Mouse (Mus musculus) kidney, postnatal 0 days (tissue): ENCODE measurements around the gene Ust. TPM values are rescaled to one million over a fixed set of nuclear protein-coding genes. Genes with fewer than 3 reads are reported as not detected.
A peak's percentile ranks its signal among the peaks of the same experiment; 100 is the strongest.

ENCODE experiments used
- ATAC-seq: fragments of 200-750 bp; cut with Nextera tagmentation; replicated peaks from 2 replicates; pipeline ENCODE4 v1.8.0; 2017; ENCODE audit warnings: low read depth, moderate number of reproducible peaks, moderate TSS enrichment, moderate library complexity; ENCODE audit not compliant: low FRiP score
- DNase-seq: peaks from one replicate; pipeline ENCODE4 v3.0.0-alpha.2; 2016; ENCODE audit warnings: low spot score
- H3K27ac ChIP-seq: fragments of 300-500 bp; sonication (generic); 2 replicates; pipeline ENCODE4 v1.5.1; 2014; ENCODE audit warnings: mild to moderate bottlenecking
- H3K27me3 ChIP-seq: fragments of 300-500 bp; sonication (generic); 2 replicates; pipeline ENCODE4 v1.6.1; 2014; ENCODE audit warnings: low read length, mixed read lengths; ENCODE audit not compliant: insufficient read depth
- H3K36me3 ChIP-seq: fragments of 300-500 bp; sonication (generic); 2 replicates; pipeline ENCODE4 v1.6.1; 2014; ENCODE audit warnings: low read length, mixed read lengths; ENCODE audit not compliant: insufficient read depth
- H3K4me1 ChIP-seq: fragments of 300-500 bp; sonication (generic); replicated peaks from 2 replicates; pipeline ENCODE4 v1.6.1; 2014; ENCODE audit warnings: antibody characterized with exemption, low read length, mixed read lengths; ENCODE audit not compliant: insufficient read depth
- H3K4me2 ChIP-seq: fragments of 300-500 bp; sonication (generic); 2 replicates; pipeline ENCODE4 v1.6.1; 2014; ENCODE audit warnings: mild to moderate bottlenecking, low read length, moderate library complexity, mixed read lengths
- H3K4me3 ChIP-seq: fragments of 300-500 bp; sonication (generic); replicated peaks from 2 replicates; pipeline ENCODE4 v1.5.1; 2014; ENCODE audit warnings: low read depth, low read length
- H3K9ac ChIP-seq: fragments of 300-500 bp; sonication (generic); 2 replicates; pipeline ENCODE4 v1.6.1; 2014; ENCODE audit warnings: low read depth, low read length
- H3K9me3 ChIP-seq: fragments of 300-500 bp; sonication (generic); replicated peaks from 2 replicates; pipeline ENCODE4 v1.6.1; 2016; ENCODE audit warnings: low read length, inconsistent platforms, mixed read lengths
- CTCF ChIP-seq: IDR thresholded peaks from 2 replicates; pipeline ENCODE4 v1.5.1; 2016; ENCODE audit warnings: antibody characterized with exemption, low read depth, mild to moderate bottlenecking, moderate library complexity
- WGBS: fragments of 180-500 bp; shearing (Covaris S2); extraction: QIAGEN DNeasy Blood & Tissue Kit; methylation state at CpG from one replicate; pipeline ENCODE4 v1.1.7; 2014; 5-methylcytosine and 5-hydroxymethylcytosine counted together
- polyA plus RNA-seq: library from polyadenylated mRNA; unstranded; fragments of >200 nt; fragmentation: Nextera tagmentation; extraction: Ambion mirVana; gene quantifications from 2 replicates; pipeline ENCODE4 v1.2.1, GENCODE M21; 2015

Gene Ust
- polyA plus RNA-seq, 1 experiment from 2014 or later: 4.5 TPM

- Histone ChIP-seq H3K4me2 (no peak overlapping the region), H3K27ac (no peak overlapping the region), H3K4me3 (no peak overlapping the region), H3K9me3 (no peaks in the 10 kb centered on the region), H3K9ac (no peak overlapping the region), H3K27me3 (no peaks in the 10 kb centered on the region), H3K36me3 (no peaks in the 10 kb centered on the region), H3K4me1 (no peaks in the 10 kb centered on the region)
- no peak for TF ChIP-seq CTCF
- no peak for ATAC-seq
- WGBS: 92% methylated on average over 12 of the region's 12 CpGs
- DNase-seq: no peak
Observed at GRCm38 (mm10) chr10:8427671-8428364, 90.8 kb downstream of the Ust start.

- no peak overlapping the region for H3K9ac ChIP-seq
- no peak overlapping the region for H3K27ac ChIP-seq
- no peaks in the 10 kb centered on the region for H3K4me1 ChIP-seq
- no peak for TF ChIP-seq CTCF
- ATAC-seq (no peak), DNase-seq (no peak)
- WGBS: 43% methylated on average over 6 of the region's 6 CpGs
- no peaks in the 10 kb centered on the region for H3K27me3 ChIP-seq
- no peaks in the 10 kb centered on the region for H3K9me3 ChIP-seq
- H3K36me3 ChIP-seq: no peaks in the 10 kb centered on the region
- H3K4me2 ChIP-seq: no peak overlapping the region
- H3K4me3 ChIP-seq: no peak overlapping the region
Observed at GRCm38 (mm10) chr10:8419496-8420009, 99.1 kb downstream of the Ust start.

DNA sequence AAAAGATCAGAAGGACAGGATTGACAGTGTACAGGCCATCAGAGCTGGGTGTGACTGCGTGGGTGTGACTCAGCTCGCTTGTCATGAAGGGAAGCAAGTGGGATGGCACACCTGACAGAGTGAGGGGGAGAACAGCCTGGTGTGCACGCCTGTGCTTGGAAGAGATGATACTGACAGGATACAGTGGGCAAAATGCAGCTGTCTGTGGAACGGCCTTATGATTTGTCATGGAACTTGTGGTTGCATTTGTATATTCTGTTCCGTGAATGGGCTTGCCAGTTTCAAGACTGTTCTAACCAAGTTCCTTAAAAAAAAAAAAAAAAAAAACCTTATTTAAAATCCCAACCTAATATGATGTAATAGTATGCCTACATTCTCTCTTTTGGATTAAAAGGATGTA, 103.2 kb downstream of the Ust start:
- ATAC-seq: no peak
- H3K4me1 ChIP-seq: no peaks in the 10 kb centered on the region
- no peaks in the 10 kb centered on the region for H3K36me3 ChIP-seq
- no peak overlapping the region for H3K4me3 ChIP-seq
- 80% methylated on average over 5 of the region's 5 CpGs for WGBS
- H3K27me3 ChIP-seq: no peaks in the 10 kb centered on the region
- no peak for DNase-seq
- no peaks in the 10 kb centered on the region for H3K9me3 ChIP-seq
- no peak overlapping the region for H3K4me2 ChIP-seq
- TF ChIP-seq CTCF: no peak
- no peak overlapping the region for H3K9ac ChIP-seq
- H3K27ac ChIP-seq: no peak overlapping the region

GRCm38 (mm10) chr10:8415036-8415435, 103.6 kb downstream of the Ust start:
- Histone ChIP-seq H3K9me3 (no peaks in the 10 kb centered on the region), H3K27me3 (no peaks in the 10 kb centered on the region), H3K36me3 (no peaks in the 10 kb centered on the region), H3K9ac (no peak overlapping the region), H3K4me2 (no peak overlapping the region), H3K4me3 (no peak overlapping the region), H3K27ac (no peak overlapping the region), H3K4me1 (no peaks in the 10 kb centered on the region)
- no peak for TF ChIP-seq CTCF
- ATAC-seq: no peak
- no peak for DNase-seq
- 85% methylated on average over 7 of the region's 7 CpGs for WGBS

DNA sequence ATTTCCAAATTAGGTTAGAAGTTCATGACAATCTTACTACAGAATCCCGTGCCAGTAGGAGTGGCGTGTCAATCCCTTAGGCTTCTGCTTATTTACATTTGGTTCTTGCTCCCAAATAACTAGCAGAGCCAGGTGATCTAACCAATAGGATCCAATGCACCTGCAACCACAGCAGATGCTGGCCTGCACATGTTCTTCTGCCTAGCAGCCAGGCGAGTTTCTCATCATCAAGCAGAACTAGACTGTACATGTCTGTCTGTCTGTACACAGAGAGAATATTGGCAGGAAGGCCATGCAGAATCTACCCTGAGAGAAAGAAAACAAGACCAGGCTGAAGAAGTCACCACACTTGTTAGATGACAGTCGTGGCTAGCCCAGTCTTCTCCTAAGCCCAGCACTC, 113.5 kb downstream of the Ust start:
- H3K9ac ChIP-seq: no peak overlapping the region
- ATAC-seq: no peak
- no peaks in the 10 kb centered on the region for H3K4me1 ChIP-seq
- no peak overlapping the region for H3K4me2 ChIP-seq
- H3K9me3 ChIP-seq: no peaks in the 10 kb centered on the region
- WGBS: 87% methylated on average over 4 of the region's 4 CpGs
- H3K4me3 ChIP-seq: no peak overlapping the region
- no peak for DNase-seq
- H3K36me3 ChIP-seq: no peaks in the 10 kb centered on the region
- H3K27me3 ChIP-seq: no peaks in the 10 kb centered on the region
- H3K27ac ChIP-seq: no peak overlapping the region
- TF ChIP-seq CTCF: no peak

GRCm38 (mm10) chr10:8392226-8392625, 126.4 kb downstream of the Ust start:
- no peak for ATAC-seq

DNA sequence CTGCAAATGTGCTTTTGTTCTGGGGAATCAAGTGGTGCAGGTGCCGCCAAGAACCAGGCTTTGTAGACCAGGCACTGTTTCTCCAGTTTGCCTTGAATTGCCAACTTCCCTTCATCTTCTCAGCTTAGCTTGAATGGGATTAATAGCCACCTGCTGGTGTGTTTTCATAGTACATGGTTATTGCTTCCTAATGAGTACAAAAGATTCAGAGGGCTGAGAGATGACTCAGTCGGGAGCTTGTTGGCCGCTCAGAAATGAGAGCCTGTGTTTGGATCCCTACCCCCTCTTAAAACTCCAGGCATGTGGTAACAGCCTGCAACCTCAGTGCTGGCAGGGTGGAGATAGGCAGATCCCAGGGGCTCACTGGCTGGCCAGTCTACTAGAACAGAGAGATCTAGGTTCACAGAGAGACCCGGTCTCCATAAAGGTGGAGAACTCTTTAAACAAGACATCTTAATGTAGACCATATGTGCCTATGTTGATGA, 127.3 kb downstream of the Ust start:
- TF ChIP-seq CTCF: 0 out of 2 replicates have a peak, but pooled peaks have one; percentile 16

More at GRCm38 (mm10) chr10:8392226-8392625, 126.4 kb downstream of the Ust start:
- no peak for TF ChIP-seq CTCF
- Histone ChIP-seq H3K9ac (no peak overlapping the region), H3K9me3 (no peaks in the 10 kb centered on the region), H3K27me3 (no peaks in the 10 kb centered on the region), H3K4me1 (no peaks in the 10 kb centered on the region), H3K36me3 (no peaks in the 10 kb centered on the region), H3K4me3 (no peak overlapping the region), H3K4me2 (no peak overlapping the region), H3K27ac (no peak overlapping the region)
- peak; percentile 32 for DNase-seq
- WGBS: 26% methylated on average over 2 of the region's 2 CpGs

More for the DNA sequence above, 127.3 kb downstream of the Ust start:
- no peak for ATAC-seq
- Histone ChIP-seq H3K9ac (no peak overlapping the region), H3K27ac (no peak overlapping the region), H3K27me3 (no peaks in the 10 kb centered on the region), H3K36me3 (no peaks in the 10 kb centered on the region), H3K4me1 (no peaks in the 10 kb centered on the region), H3K9me3 (no peaks in the 10 kb centered on the region), H3K4me3 (no peak overlapping the region), H3K4me2 (no peak overlapping the region)
- peak; percentile 15 for DNase-seq
- 61% methylated on average over 4 of the region's 4 CpGs for WGBS
